Mouse (Mus musculus): ENCODE results near the gene Ntn1. TPM values are rescaled to one million over a fixed set of nuclear protein-coding genes. Genes with fewer than 3 reads are reported as not detected.

The Ntn1 gene
- total RNA-seq, 2 experiments from 2014 or later = 6.0 to 7.4 TPM

DNA sequence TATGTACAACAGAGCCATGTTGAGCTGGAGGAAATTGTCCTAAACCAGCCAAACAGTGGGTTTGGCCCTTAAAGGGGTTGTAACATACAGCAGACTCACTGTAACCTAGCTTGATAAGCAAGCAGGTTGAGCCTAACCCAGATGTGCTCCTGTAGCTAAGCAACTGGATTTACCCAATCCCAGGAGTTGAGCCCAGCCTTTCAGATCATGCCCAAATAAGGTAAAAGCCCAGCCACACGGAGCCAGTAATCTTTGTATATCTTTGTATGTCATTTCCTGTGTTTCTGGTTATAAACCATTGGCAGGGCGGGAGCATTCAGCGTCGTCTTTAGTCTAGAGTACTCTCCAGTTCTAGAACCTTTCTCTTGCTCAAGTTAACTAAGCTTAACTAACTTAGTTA is 224.1 kb downstream of the Ntn1 start:
- no peak overlapping the region for H3K4me3 ChIP-seq
- TF ChIP-seq CTCF (IDR thresholded peaks at IDR 0.05) = no peak
- no peak overlapping the region for H3K27ac ChIP-seq
- DNase-seq (ENCODE audit: extremely low spot score in 1 of 2, low spot score in 2 of 2) = no peak
- intact Hi-C loops (cut with DNase I) = no loop called here

- no peak for TF ChIP-seq CTCF (IDR thresholded peaks at IDR 0.05)
- intact Hi-C loops (cut with DNase I) = no loop called here
- DNase-seq (ENCODE audit: extremely low spot score in 1 of 2, low spot score in 2 of 2) = no peak
These were observed 228.0 kb downstream of the Ntn1 start for GRCm38 (mm10) chr11:68172648-68173045.

GRCm38 (mm10) chr11:68171973-68172647 is 228.5 kb downstream of the Ntn1 start:
- intact Hi-C loops (cut with DNase I) = no loop called here
- TF ChIP-seq CTCF (IDR thresholded peaks at IDR 0.05) = no peak
- Histone ChIP-seq H3K4me3 (no peak overlapping the region), H3K27ac (no peak overlapping the region)
- DNase-seq (ENCODE audit: extremely low spot score in 1 of 2, low spot score in 2 of 2) = no peak

More at GRCm38 (mm10) chr11:68172648-68173045, 228.0 kb downstream of the Ntn1 start:
- Histone ChIP-seq H3K4me3 (no peak overlapping the region), H3K27ac (no peak overlapping the region)

- no peak for TF ChIP-seq CTCF (IDR thresholded peaks at IDR 0.05)
- Histone ChIP-seq H3K4me3 (no peak overlapping the region), H3K27ac (no peak overlapping the region)
- intact Hi-C loops (cut with DNase I) = no loop called here
- no peak for DNase-seq (ENCODE audit: extremely low spot score in 1 of 2, low spot score in 2 of 2)
These were observed 232.2 kb downstream of the Ntn1 start for GRCm38 (mm10) chr11:68168427-68168826.

DNA sequence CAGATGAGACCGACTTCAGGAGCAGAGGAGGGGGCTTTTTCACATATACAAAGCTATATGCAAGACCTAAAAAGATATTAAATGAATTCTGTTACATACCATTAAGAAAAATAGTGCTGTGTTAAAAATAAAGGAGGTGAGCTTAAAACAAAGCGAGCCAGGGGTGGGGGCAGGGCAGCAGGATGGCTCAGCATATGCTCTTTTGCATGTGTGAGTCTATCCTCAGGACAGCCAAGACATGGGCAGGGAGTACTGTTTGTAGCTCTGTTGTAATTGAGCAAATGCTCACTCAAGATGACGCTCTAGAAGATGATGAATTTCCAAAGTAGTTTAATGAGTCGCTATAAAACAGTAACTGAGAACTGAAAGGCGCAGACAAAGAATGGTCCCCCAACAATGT is 236.2 kb downstream of the Ntn1 start:
- TF ChIP-seq CTCF (IDR thresholded peaks at IDR 0.05) = no peak
- H3K27ac ChIP-seq = no peak overlapping the region
- intact Hi-C loops (cut with DNase I) = no loop called here
- no peak for DNase-seq (ENCODE audit: extremely low spot score in 1 of 2, low spot score in 2 of 2)
- no peak overlapping the region for H3K4me3 ChIP-seq

DNA sequence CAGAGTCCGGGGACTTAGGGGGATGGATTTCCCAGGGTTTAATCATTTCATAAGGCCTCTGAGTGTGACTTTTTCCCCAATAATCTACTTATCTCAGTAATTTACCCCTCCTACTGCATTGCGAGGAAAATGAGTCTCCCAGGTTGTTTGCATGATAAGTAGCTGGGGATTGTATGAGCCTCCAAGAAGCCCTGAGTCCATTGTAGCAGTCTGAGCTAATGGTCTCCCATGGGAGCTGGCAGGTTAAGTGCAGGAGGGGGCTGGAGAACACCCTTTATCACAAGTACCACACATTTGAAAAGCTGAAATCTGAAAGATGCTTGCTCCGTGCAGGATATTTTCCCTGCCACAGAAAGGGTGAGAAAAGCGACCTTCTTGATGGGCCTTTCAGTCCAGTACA is 240.8 kb downstream of the Ntn1 start:
- no peak for DNase-seq (ENCODE audit: extremely low spot score in 1 of 2, low spot score in 2 of 2)
- Histone ChIP-seq H3K4me3 (no peak overlapping the region), H3K27ac (no peak overlapping the region)
- no peak for TF ChIP-seq CTCF (IDR thresholded peaks at IDR 0.05)
- intact Hi-C loops (cut with DNase I) = no loop called here

Small RNAs within 50 kb of the gene (microRNA-seq; reads per million reads assigned to microRNA genes)
- gene Mir6406 = 0 reads per million in 2 experiments

Other genes with a start within 250 kb of the Ntn1 start
- 1 to 10 TPM; 2.6 to 2.9 TPM for gene Pik3r5, start 31.3 kb upstream of the Ntn1 start, total RNA-seq (2021)
- 1 to 10 TPM; 5.0 to 6.4 TPM for gene Pik3r6, start 102.2 kb upstream of the Ntn1 start, total RNA-seq (2021)
- not detected for gene Mfsd6l, start 155.4 kb upstream of the Ntn1 start, total RNA-seq (2021)
- gene Ccdc42, start 186.2 kb upstream of the Ntn1 start, total RNA-seq (2021) = 1 to 10 TPM in 1 of 2 experiments, under 1 TPM in 1; 0.66 to 1.2 TPM